Mouse (Mus musculus): ENCODE measurements around the gene Fer1l4.

The Fer1l4 gene

DNA sequence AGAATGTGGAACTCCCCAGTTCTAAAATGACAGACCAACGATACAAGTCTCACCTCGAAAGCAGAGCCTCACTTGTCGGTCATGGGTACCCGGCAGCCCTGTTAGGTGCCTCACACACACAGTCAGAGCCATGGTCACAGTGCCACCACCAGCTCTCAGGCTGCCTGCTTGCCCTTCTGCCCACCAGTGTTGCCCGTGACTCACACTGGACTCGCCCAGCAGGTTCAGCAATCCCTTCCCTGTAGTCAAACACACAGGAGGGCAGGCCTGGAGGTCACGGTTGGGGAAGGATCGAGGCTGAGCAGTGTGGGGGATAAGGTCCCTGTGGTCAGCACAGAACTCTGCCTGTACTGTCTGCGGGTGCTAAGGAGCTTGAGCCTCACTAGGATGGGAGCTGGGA, at the start of gene Fer1l4:
Gene Fer1l4 (minus strand): TSS at position 132 of the 400 bp plus-strand sequence.
- no peak for DNase-seq

DNA sequence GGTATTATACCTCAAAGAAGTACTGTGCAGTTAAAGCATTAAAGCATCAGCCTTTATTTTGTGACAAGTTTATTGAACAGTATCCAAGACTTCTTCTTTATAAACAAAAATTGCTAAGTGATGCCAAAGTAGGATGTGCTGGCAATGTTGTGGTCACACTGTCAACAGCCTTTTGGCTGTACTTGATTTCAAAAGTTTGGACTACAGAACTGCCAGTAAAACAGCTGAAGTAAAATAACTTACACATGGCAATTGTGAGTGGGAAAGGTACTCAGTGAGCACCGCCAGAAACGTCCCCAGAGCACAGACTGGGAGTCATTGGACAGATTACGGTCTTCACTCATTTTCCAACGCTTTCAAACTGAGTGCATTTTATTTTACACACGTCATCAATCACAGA, 39.2 kb upstream of the Fer1l4 start:
- no peak for DNase-seq

DNA sequence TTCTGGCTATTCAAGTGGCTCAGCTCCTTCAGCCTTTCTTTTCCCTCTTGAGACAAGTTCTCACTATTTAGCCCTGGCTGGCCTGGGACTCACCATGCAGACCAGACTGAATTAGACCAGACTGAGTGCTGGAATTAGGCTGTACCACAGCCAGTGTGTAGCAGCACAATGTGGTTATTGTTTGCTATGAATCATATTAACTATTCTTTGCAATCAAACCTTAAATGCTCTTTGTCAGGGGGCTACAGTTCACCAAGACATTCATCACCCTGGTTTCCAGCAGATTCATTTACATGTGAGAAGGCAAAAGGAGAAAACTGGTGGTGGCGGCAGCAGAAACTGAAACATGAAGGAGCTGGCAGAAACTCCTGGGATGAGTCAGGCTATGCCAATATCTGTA, 37.1 kb upstream of the Fer1l4 start:
- DNase-seq: no peak

DNA sequence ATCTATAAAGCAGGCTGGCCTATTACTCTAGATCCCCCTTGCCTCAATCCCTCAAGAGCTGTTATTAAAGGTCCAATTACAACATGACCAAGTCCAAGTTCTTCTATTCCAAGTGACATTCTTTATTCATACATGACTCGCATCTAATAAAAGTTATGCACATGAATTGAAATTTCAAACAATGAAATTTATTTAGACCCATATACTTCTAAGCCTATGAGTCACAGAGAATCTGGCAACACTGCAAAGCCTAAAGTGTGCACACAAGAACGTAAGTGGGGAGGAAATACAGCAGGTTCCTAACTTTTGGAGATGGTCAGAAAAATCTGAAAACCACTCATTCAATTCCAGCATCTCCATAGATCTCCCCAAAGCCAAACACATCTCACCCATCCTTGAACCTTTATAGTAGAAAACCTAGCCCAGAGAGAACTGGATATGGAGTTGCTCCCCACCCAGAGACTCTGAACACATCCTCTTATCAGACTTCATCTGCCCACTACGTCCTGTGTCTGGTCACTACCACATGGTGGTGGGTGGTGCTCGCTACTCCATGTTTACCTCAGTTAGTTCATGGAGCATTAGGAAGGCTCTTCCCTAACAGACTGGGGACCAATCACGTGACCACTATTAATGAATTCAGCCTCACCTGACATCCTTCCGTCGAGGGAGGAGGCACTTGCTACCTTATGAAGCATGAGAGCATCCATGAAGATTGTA, 34.8 kb upstream of the Fer1l4 start:
- no peak for DNase-seq

DNA sequence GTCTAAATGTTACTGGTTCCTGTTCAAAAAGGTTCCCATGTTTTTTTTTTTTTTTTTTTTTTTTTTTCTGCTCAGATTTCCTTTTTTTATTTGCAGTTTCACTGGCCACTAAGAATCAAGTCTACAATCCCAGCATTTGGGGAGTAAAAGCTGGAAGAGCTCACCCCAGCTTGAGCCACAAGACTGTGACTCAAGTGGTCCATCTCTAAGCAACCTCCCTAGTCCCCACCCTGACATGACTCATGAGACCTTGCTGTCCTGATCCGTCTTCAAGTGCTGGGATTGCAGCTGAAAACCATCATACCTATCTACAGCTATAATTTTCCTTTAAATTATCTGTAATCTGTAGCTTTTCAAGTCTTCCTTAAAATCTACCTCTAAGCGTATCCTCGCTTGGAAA, 31.8 kb upstream of the Fer1l4 start:
- DNase-seq: no peak

DNA sequence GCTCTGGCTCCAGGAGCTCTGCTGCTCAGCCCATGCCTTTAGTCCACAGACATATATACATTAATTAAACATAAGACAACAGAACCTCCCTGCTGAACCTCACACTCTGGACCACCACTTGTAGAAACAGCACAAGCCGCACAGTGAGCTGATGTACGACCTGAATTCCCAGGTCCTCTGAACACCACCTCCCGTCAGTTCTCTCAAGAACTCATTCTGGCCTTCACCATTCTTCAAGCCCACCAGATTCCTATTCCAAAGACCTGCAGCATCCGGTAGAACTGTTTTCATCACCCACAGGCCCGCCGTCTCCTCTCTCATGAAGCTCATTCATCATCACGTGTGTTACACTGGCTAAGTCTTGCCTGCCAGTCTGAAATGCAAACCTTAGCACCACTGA, 27.6 kb upstream of the Fer1l4 start:
- DNase-seq: no peak

DNA sequence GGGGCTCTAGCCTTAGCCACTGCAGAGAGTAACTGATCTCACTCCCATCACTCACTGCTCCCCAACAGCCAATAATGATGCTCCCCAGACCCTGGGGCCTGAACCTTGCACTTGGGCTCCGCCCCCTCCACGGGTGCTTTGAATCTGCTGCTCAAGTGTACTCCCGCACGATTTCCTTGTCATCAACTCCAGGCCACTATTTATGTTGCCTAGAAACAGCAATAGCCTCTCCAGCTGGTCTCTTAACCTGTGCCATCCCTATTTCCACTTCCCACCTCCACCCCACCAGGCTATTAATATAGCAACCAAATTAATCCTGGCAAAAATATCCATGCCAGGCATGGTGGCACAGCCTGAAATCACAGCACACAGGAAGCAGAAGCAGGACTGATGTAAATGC, 26.9 kb upstream of the Fer1l4 start:
- peak; percentile 9 to 38 for DNase-seq

DNA sequence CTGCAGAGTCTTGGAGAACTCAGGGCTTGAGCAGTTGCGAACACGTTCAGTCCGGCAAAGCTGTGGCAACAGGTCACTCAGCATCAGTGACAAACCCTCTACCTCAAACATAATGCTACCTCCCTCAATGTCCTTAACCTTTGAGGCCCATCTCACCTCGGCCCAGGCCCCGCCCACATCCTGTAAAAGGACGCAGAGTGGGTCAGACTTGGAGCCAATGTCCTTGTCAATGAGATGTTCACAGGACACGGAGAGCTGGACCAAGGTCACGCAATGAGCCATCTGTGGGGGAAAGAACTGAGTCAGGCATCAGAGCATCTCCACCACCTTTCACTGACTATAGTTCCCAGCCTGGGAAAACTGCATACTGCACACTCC, 26.4 kb upstream of the Fer1l4 start:
- no peak for DNase-seq

DNA sequence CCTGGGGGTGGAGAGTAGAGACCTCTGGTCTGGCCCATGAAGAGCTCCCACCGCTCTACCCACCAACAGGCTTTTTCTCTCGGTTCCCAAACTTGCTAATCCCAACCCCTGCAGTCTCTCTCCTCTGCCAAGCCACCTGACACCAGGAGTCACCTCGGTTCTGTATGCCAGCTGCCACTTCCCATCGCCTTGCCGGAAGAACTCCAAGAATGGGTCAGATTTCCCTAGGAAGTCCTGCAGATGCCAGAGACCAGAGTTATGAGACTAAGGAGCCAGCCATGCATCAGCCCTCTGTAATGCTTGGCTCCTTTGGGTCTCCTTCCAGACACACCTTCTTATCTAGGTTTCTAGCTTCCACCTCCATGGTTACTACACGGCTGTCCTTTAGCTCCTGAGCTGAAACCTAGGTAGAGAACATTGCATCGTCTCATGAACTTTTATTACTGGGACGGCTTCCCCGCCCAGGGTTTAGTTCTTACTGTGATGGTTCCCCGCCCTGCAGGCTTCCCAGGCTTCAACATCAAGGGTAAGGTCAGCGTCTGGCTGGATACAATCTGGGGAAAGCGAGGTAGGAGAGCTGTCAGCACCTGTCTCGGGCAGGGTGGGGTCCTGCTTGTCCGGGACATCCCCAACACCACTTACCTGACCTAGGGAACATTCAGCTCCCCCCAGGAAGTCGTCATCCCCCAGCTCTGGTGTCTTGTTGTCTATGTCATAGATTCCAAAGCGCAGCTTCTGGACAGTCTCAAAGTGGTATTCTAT, 25.9 kb upstream of the Fer1l4 start:
- DNase-seq: no peak

DNA sequence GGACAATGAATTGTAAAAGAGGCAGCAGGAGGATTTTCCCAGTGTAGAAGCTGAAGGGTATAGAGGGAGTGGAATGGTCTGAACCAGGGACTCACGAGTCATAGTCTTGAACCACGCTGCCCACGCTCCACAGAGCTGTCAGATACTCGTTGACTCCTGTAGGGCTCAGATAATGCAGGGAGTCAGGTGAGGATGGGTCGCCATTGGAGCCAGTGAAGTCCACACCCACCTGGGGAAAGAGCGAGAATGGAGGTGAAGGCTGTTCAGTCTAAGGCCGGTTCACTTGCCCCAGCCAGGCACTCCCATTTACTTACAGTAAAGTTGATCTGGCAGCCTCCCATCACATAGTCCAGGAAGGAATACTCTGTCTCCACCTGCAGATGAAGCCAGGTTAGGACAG, 24.7 kb upstream of the Fer1l4 start:
- DNase-seq: peak; percentile 14 to 25

DNA sequence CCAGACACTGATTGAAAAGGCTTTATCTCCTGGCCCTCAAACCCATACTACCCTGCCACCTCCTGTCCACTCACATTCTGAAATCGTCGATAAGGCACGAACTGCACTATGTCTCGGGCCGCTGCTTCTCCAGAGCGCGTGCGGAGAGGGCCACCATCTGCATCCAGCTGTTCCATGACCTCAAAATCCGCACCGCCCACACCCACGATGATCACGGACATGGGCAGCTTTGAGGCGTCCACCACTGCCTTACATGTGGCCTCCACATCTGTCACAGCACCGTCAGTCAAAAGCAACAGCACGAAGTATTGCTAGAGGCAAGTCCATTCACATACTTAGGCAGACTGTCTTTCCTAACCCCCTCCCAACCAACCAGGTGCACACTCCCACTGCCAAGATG, 21.0 kb upstream of the Fer1l4 start:
- DNase-seq: no peak

DNA sequence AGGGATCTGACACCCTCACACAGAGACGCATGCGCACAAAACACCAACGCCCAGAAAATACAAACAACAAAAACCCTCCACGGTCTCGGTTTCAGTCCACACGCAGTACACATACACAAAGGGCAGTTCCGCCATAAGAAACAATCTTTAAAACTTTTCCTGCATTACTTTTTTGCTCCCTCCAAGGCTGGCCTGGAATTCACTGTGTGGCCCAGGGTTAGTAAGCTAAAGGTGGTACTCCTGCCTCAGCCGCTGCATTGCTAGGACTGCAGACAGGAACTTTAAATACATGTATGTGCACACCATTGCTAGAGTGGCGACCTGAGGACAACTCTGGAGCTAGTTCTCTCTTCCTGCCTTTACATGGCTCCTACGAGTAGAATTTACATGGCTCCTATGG, 18.5 kb upstream of the Fer1l4 start:
- DNase-seq: no peak

DNA sequence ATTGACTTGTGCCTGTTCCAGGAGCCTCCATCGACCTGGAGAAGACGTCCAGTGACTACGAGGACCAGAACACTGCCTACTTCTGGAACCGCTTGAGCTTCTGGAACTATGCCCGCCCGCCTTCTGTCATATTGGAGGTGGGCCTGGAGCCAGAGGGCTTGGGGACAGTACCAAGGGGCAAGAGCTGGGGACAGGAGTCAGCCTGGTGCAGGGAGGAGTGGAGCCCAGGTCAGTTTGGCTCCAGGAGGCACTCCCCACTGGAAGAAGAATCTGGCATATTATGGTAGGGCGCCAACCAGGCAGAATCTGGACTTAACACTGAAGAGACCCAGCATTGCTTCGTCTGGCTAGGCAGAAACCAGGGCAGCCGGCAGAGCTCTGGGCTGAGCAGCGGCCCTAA, 15.2 kb upstream of the Fer1l4 start:
- peak; percentile 26 to 64 for DNase-seq

DNA sequence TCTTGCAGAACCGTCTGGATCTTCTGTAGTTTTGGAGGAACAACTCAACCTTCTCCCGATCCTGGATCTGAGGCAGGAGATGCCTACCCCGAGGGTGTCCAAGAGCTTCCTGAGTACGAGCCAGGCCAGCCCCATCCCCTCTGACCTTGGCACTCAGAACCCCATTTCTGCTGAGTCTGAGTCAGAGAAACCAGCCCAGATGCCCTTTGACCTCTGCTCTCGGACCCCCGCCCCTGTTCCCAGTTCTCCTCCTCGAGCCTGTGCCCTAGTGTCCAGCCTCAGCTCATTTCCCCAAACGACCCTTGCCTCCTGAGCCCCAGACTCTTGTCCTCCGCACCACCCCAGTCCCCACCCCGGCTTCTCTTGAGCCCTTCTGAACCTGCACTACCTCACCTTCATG, 13.4 kb upstream of the Fer1l4 start:
- peak; percentile 23 to 36 for DNase-seq

DNA sequence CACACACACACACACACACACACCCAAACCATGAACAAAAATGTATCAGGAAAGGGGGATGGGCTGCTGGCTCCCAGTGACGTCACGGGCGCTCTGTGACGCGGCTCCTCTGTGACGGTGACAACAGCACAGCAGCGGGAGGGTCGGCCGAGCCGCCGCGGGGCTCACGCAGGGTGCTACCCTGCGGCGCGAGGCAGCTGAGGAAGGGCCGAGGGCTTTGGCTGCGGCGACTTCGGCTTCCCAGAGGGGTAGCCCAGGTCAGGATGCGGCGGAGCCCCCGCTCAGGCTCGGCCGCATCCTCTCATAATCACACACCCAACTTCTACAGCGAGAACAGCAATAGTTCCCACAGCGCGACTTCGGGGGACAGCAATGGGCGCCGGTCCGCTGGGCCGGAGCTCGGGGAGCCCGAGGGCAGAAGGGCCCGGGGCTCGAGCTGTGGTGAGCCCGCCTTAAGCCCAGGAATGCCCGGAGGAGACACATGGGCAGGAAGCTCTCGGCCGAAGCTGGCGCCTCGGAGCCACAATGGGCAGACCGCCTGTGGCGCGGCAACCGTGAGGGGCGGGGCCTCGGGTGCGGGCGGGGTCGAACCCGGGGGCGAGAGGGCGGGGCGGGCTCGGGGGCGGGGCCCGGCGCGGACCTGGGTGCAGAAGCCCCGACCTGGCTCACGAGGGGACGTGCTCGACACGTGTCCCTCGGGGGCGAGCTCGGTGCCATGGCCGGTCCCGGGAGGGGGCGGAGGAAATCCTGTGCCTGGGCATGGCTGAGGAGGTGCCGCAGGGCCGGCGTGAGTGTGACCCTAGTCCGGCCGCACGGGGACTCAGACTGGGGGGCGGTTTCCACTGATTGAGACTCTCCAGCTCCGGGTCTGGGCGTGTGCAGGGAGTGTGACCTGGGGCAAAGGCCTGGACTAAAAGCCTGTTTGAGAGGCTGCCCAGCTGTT, 12.6 kb upstream of the Fer1l4 start, which contains the start of gene Spag4:
Gene Spag4 (plus strand): TSS at position 77 of the 943 bp plus-strand sequence.
- peak; percentile 69 to 89 for DNase-seq

DNA sequence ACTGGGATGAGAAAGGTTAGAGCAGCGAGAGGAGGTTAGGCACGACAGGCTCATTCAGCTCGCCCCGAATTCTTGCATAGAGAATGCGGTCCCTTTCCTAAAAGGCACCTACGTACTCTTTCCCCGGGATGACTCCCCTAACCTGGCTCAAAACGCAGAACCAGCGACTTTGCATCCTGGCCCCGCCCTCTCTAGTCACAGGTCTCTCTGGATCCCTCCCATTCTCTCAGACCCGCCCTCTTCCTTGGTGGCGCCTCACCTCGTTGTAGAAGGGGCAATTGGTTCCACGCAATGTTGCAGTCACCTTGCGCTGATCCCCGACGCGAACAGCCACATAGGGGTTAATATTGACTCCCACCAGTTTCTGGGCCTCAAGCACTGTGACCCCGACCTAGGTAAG, 4.8 kb downstream of the Fer1l4 start:
- peak; percentile 29 to 51 for DNase-seq

DNA sequence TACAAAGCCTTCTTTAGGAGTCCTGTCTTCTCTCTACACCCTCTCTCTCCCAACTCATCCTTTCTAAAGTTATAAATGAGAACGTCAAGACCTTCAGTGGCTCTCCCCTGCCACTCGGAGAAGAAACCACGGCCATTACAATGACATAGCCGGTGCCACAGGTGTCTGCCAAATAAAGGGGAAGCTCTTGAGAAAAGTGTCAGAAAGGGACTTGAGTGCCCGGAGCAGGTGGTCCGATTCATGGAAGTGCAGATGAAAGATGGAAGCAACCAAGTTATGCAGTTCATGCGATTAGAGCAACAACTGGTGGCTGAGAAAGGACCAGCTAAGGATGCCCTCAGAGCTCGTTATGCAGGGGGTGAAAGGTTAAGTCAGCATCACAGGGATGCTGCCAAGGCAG, 9.8 kb downstream of the Fer1l4 start:
- DNase-seq: no peak

DNA sequence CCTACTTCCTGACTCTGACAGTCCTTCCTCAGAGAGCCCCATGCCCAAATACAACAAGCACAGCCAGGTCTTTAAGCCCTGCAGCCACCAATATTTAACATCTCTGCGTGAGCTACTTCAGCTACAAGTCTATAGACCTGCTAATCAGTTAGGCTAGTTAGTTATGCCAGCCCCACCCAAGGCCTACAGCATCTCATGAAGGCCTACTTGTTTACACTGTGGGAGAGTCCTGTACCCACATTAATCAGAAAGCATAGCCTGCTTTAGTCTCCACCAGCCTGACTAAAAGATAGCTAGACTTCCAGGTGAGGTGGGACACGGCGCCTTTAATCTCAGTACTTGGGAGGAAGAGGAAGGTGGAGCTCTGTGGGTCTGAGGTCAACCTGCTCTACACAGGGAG, 13.4 kb downstream of the Fer1l4 start:
- DNase-seq: no peak

DNA sequence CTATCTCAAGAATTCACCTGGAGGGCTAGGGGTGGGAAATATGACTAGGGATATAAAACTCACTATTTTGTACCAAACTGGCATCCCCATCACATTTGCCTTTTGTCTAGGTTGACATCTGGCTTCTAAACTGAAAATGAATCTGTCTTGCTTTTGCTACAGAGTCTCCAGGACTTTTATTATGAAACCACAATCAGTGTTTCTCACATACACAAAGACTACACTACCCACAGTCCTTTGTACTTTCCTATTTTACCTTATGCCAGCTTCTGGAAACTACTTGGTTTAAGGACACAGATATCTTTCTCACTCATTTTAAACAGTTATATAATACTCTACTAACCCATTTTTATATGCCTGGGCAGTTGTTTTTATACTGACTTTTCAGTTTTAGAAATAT, 27.3 kb downstream of the Fer1l4 start:
- peak in 1 of 2 experiments; percentile 20 for DNase-seq

DNA sequence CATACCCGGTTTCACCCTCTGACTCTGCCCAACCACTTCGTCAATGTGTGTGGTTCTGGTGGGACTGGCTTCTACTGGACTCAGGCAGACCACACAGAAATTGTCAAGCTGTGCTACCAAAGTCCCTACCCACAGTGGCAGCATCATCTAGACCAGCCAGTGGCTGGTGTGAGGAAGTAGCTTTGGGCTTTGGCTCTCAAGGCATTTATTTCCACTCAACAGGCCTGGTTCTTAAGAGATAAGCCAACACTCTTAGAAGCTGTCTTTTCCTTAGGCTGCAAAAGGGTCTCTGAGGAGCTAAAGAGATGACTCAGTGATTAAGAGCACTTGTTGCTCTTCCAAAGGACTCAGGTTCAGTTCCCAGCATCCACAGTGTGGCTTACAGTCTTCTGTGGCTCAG, 31.0 kb downstream of the Fer1l4 start:
- DNase-seq: no peak

DNA sequence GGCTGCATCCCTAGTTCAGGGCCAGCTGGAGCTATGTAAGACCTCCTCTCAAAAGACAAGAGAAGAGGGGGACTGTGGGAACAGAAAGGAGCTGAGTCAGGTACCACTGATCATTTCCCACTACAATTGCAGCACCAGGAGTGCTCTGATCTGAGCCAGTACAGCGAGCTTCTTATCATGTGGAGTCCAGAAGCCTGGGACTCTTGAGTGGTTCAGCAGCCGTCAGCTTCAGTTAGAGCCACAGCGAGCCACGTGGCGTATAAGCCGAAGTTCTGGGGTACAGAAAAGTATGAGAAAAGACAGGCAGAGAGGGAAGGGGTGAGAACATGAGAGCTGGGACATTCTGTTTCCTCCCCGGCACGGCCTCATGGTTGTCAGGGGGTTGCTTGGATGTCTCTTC, 31.5 kb downstream of the Fer1l4 start:
- DNase-seq: no peak

DNA sequence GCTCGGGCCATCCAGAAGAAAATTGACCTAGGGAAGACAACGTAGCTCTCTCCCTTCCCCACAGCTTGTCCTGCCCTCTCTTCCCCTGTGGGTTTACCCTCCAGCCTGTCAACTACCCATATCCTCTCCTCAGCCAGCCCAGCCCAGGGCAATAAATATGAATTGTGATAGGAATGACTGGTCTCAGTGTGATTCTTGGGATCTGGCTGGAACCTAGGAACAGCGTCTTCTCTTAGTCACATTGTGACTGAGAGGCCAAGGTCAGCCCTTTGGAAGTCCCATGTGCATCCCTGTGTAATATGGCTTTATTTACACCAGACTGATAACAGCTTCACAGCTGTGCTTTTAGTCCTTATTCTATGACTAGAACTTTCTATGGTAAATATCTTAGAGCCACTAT, 34.6 kb downstream of the Fer1l4 start:
- no peak for DNase-seq

DNA sequence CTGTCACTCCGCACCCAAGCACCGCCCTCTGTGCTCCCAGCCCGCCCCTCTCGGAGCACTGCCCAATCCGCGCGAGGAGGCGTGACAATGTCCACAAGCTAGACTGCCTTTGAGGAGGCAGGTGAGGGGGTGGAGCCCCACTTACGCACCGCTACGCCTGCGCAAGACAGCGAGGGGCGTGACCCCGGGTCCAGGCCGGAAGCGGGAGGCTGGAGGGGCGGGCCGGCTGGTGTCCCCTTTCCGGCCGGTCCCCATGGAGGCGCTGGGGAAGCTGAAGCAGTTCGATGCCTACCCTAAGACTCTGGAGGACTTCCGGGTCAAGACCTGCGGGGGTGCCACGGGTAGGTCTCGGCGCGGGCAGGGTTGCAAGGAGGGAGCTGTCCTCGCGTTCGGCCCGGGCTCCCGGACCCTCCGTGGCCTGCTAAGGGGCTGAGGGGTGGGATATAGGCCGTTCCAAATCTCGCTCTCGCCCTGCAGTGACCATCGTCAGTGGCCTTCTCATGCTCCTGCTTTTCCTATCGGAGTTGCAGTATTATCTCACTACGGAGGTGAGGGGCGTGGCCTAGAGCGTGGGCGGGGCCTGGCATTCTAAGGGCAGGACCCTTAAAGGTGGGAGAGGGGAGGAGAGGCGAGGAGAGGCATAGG, 44.7 kb downstream of the Fer1l4 start, which contains the start of the genes 6430550D23Rik and Ergic3:
Gene 6430550D23Rik (minus strand): TSS at position 90 of the 645 bp plus-strand sequence.
Gene Ergic3 (plus strand): TSS at position 158 of the 645 bp plus-strand sequence.
- peak; percentile 99 for DNase-seq

Measured in kidney, postnatal 36 days (tissue).